Mouse (Mus musculus) kidney, postnatal 4 days (tissue): ENCODE results near the gene Dmgdh.

Experiments
- DNase-seq, 2 experiments: peaks; one replicate each; pipeline ENCODE4 v3.0.0; 2021; ENCODE audit warnings: mixed read lengths in 2 of 2

Dmgdh gene

GRCm38 (mm10) chr13:93773704-93774315, 99.6 kb downstream of the Dmgdh start:
- no peak for DNase-seq

GRCm38 (mm10) chr13:93782823-93783222, 108.6 kb downstream of the Dmgdh start:
- no peak for DNase-seq

GRCm38 (mm10) chr13:93785329-93785728, 111.1 kb downstream of the Dmgdh start:
- DNase-seq: peak in 1 of 2 experiments; percentile 26

- no peak for DNase-seq
These were observed 111.8 kb downstream of the Dmgdh start for GRCm38 (mm10) chr13:93786051-93786450.

GRCm38 (mm10) chr13:93787647-93788046, 113.4 kb downstream of the Dmgdh start:
- peak; percentile 61 to 68 for DNase-seq

- peak; percentile 55 to 69 for DNase-seq
These were observed 118.9 kb downstream of the Dmgdh start for GRCm38 (mm10) chr13:93792945-93793642.

GRCm38 (mm10) chr13:93793643-93794182, 119.5 kb downstream of the Dmgdh start:
- DNase-seq: no peak

- no peak for DNase-seq
These were observed 122.9 kb downstream of the Dmgdh start for GRCm38 (mm10) chr13:93797011-93797600.
